Mouse (Mus musculus) heart, postnatal 0 days (tissue): ENCODE results near the gene Vars2.

Source experiments
- CTCF ChIP-seq: IDR thresholded peaks from 2 replicates; pipeline ENCODE4 v1.5.1; 2016; ENCODE audit warnings: antibody characterized with exemption, control low read depth, low read depth
- EP300 ChIP-seq: IDR thresholded peaks from 2 replicates; pipeline ENCODE4 v1.6.1; 2016; ENCODE audit warnings: antibody characterized with exemption, low read depth

DNA sequence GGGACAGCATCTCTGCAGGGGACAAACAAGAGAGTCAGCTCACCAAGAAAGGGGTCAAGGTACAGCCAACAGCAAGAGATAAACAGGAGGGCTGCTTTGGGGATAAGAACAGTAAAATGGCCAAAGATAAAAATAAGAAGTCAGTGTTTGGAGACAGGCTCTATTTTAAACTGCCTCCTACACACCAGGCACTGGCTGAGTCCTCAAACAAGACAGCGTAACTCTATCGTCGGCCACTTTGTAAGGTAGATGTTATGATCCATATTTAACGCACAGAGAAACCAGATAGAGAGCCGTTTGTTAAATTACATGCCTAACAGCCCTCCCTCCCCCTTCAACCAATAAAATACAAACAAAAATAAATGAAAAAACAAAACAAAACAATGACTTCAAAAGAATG lies 26.5 kb upstream of the Vars2 start:
- no peak for TF ChIP-seq EP300
- TF ChIP-seq CTCF = no peak
